Mouse (Mus musculus): ENCODE data around the gene Lypd6. TPM values are rescaled to one million over a fixed set of nuclear protein-coding genes. Genes with fewer than 3 reads are reported as not detected.
A peak's percentile ranks its signal among the peaks of the same experiment; 100 is the strongest.

Gene Lypd6
- polyA plus RNA-seq (2021), result not detected

- in situ Hi-C loops (cut with MboI; ENCODE audit: low pct_unique_long_range_greater_than_20kb), result no loop called here
- CTCF ChIA-PET, result no interaction called here
- no peak for TF ChIP-seq CTCF (IDR thresholded peaks at IDR 0.05)
Observed at GRCm38 (mm10) chr2:50066246-50066967, at the start of gene Lypd6. Lypd6 (plus strand) TSS chr2:50066429.

GRCm38 (mm10) chr2:50019477-50019876, 46.8 kb upstream of the Lypd6 start:
- ATAC-seq (no peak), DNase-seq (ENCODE audit: low read depth, low spot score) (no peak)
- no peak for TF ChIP-seq CTCF (IDR thresholded peaks at IDR 0.05)
- POLR2A ChIA-PET, result no interaction called here
- in situ Hi-C loops (cut with MboI; ENCODE audit: low pct_unique_long_range_greater_than_20kb), result no loop called here
- CTCF ChIA-PET, result no interaction called here
- H3K27me3 ChIP-seq, result peaks cover 8% of the 10 kb centered on the region

More at GRCm38 (mm10) chr2:50066246-50066967, at the start of gene Lypd6:
- DNase-seq (ENCODE audit: low read depth, low spot score) (no peak), ATAC-seq (peak; percentile 21)
- POLR2A ChIA-PET, result no interaction called here
- peaks cover 19% of the 10 kb centered on the region for H3K27me3 ChIP-seq

- peaks cover 7% of the 10 kb centered on the region for H3K27me3 ChIP-seq
- ChIA-PET POLR2A (interaction anchor here (0.7 kb wide), 1 partner anchor 10 kb away, joined by 5 read pairs; no protein-coding TSS in a partner anchor), CTCF (no interaction called here)
- ATAC-seq (no peak), DNase-seq (ENCODE audit: low read depth, low spot score) (no peak)
- no peak for TF ChIP-seq CTCF (IDR thresholded peaks at IDR 0.05)
- in situ Hi-C loops (cut with MboI; ENCODE audit: low pct_unique_long_range_greater_than_20kb), result no loop called here
Observed at GRCm38 (mm10) chr2:50025549-50025948, 40.7 kb upstream of the Lypd6 start.

- TF ChIP-seq CTCF (IDR thresholded peaks at IDR 0.05), result no peak
- POLR2A ChIA-PET, result no interaction called here
- H3K27me3 ChIP-seq, result peaks cover 8% of the 10 kb centered on the region
- DNase-seq (ENCODE audit: low read depth, low spot score), result no peak
- CTCF ChIA-PET, result no interaction called here
- in situ Hi-C loops (cut with MboI; ENCODE audit: low pct_unique_long_range_greater_than_20kb), result no loop called here
- ATAC-seq, result no peak
Observed at GRCm38 (mm10) chr2:50028930-50029329, 37.3 kb upstream of the Lypd6 start.

- no peak for TF ChIP-seq CTCF (IDR thresholded peaks at IDR 0.05)
- in situ Hi-C loops (cut with MboI; ENCODE audit: low pct_unique_long_range_greater_than_20kb), result no loop called here
- DNase-seq (ENCODE audit: low read depth, low spot score) (no peak), ATAC-seq (no peak)
- POLR2A ChIA-PET, result no interaction called here
- H3K27me3 ChIP-seq, result no peaks in the 10 kb centered on the region
- CTCF ChIA-PET, result no interaction called here
Observed at GRCm38 (mm10) chr2:50044170-50044870, 21.9 kb upstream of the Lypd6 start.

- POLR2A ChIA-PET, result no interaction called here
- no peak for TF ChIP-seq CTCF (IDR thresholded peaks at IDR 0.05)
Observed at GRCm38 (mm10) chr2:50044871-50045470, 21.3 kb upstream of the Lypd6 start.

GRCm38 (mm10) chr2:50045841-50046240, 20.4 kb upstream of the Lypd6 start:
- ATAC-seq (no peak), DNase-seq (ENCODE audit: low read depth, low spot score) (no peak)
- H3K27me3 ChIP-seq, result no peaks in the 10 kb centered on the region
- in situ Hi-C loops (cut with MboI; ENCODE audit: low pct_unique_long_range_greater_than_20kb), result no loop called here
- POLR2A ChIA-PET, result no interaction called here
- no peak for TF ChIP-seq CTCF (IDR thresholded peaks at IDR 0.05)
- CTCF ChIA-PET, result no interaction called here

More at GRCm38 (mm10) chr2:50044871-50045470, 21.3 kb upstream of the Lypd6 start:
- in situ Hi-C loops (cut with MboI; ENCODE audit: low pct_unique_long_range_greater_than_20kb), result no loop called here
- no peak for DNase-seq (ENCODE audit: low read depth, low spot score)
- CTCF ChIA-PET, result no interaction called here
- no peak for ATAC-seq
- H3K27me3 ChIP-seq, result no peaks in the 10 kb centered on the region

- in situ Hi-C loops (cut with MboI; ENCODE audit: low pct_unique_long_range_greater_than_20kb), result no loop called here
- no peak for TF ChIP-seq CTCF (IDR thresholded peaks at IDR 0.05)
- DNase-seq (ENCODE audit: low read depth, low spot score), result no peak
- ChIA-PET POLR2A (no interaction called here), CTCF (interaction anchor here (0.8 kb wide), 1 partner anchor 31 kb away, joined by 3 read pairs; no protein-coding TSS in a partner anchor)
- no peak for ATAC-seq
- H3K27me3 ChIP-seq, result no peaks in the 10 kb centered on the region
Observed at GRCm38 (mm10) chr2:50048442-50048841, 17.8 kb upstream of the Lypd6 start.

GRCm38 (mm10) chr2:50053893-50054292, 12.3 kb upstream of the Lypd6 start:
- no peaks in the 10 kb centered on the region for H3K27me3 ChIP-seq
- no peak for TF ChIP-seq CTCF (IDR thresholded peaks at IDR 0.05)
- in situ Hi-C loops (cut with MboI; ENCODE audit: low pct_unique_long_range_greater_than_20kb), result no loop called here
- ATAC-seq, result no peak
- POLR2A ChIA-PET, result no interaction called here
- CTCF ChIA-PET, result no interaction called here
- DNase-seq (ENCODE audit: low read depth, low spot score), result no peak

- ChIA-PET CTCF (no interaction called here), POLR2A (no interaction called here)
- no peak for TF ChIP-seq CTCF (IDR thresholded peaks at IDR 0.05)
- no peak for DNase-seq (ENCODE audit: low read depth, low spot score)
- in situ Hi-C loops (cut with MboI; ENCODE audit: low pct_unique_long_range_greater_than_20kb), result no loop called here
- no peak for ATAC-seq
- H3K27me3 ChIP-seq, result peaks cover 14% of the 10 kb centered on the region
Observed at GRCm38 (mm10) chr2:50065902-50066245, 355 bp upstream of the Lypd6 start.

GRCm38 (mm10) chr2:50066968-50067315, 713 bp downstream of the Lypd6 start:
- ChIA-PET POLR2A (no interaction called here), CTCF (no interaction called here)
- peaks cover 23% of the 10 kb centered on the region for H3K27me3 ChIP-seq
- no peak for ATAC-seq
- in situ Hi-C loops (cut with MboI; ENCODE audit: low pct_unique_long_range_greater_than_20kb), result no loop called here
- DNase-seq (ENCODE audit: low read depth, low spot score), result no peak
- TF ChIP-seq CTCF (IDR thresholded peaks at IDR 0.05), result no peak

Data from Patski (cell line).